Mouse (Mus musculus): ENCODE results near the gene Slc6a21.

DNA sequence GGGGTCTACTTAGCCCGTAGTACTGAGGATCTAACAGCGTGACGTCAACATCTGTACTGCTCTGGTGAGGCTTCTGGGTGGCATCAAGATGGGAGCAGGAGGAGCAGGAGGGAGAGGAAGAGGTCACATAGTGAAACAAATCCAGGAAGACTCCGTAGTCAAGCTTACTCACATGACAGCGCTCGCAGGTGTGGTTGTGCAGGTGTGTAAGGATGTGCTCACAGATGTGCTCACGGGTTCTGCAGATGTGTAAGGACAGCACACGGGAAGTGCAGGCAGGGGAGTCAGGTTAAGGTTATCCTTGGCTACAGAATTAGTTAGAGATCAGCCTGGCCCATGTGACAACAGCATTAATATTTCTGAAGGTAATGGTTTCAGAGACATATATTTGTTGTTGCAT, 23.5 kb upstream of the Slc6a21 start:
- TF ChIP-seq CTCF (conservative IDR thresholded peaks at IDR 0.05; ENCODE audit: low read length) (no peak), NANOG (IDR thresholded peaks at IDR 0.05; ENCODE audit: borderline replicate concordance, low read length) (no peak)
